Mouse (Mus musculus) heart, postnatal 36 days (tissue): ENCODE data around the gene Snurf. TPM values are rescaled to one million over a fixed set of nuclear protein-coding genes. Genes with fewer than 3 reads are reported as not detected.

ENCODE experiments used
- DNase-seq, 2 experiments: peaks; one replicate each; pipeline ENCODE4 v3.0.0; 2021 to 2022
- intact Hi-C: fragments of 180-260 bp; cut with DNase I; formaldehyde crosslinking; loops from one replicate; pipeline ENCODE4 v1.15.1; 2025
- total RNA-seq, 2 experiments: library from RNA; stranded (reverse); gene quantifications; 2 replicates each; pipeline ENCODE4 v1.2.3; 2021

Snurf gene
- total RNA-seq = 100 to 1,000 TPM; 235 to 328 TPM

GRCm38 (mm10) chr7:60004606-60005330, at the start of gene Snurf, which contains the start of gene Gm38393:
Gene Snurf (minus strand): TSS chr7:60005049.
Gene Gm38393 (minus strand): TSS chr7:60005064.
- intact Hi-C loops = no loop called here
- DNase-seq = peak; percentile 52 to 62

- no peak for DNase-seq
- intact Hi-C loops = no loop called here
These were observed 42.8 kb upstream of the Snurf start for GRCm38 (mm10) chr7:60047481-60048201.

- intact Hi-C loops = no loop called here
- no peak for DNase-seq
These were observed 8.3 kb upstream of the Snurf start for GRCm38 (mm10) chr7:60013186-60013585.

- intact Hi-C loops = no loop called here
- no peak for DNase-seq
These were observed 3.0 kb upstream of the Snurf start for GRCm38 (mm10) chr7:60007727-60008360.

- DNase-seq = no peak
- intact Hi-C loops = no loop called here
These were observed 1.4 kb upstream of the Snurf start for GRCm38 (mm10) chr7:60006262-60006661.

- DNase-seq = peak; percentile 7 to 13
- intact Hi-C loops = no loop called here
These were observed 786 bp downstream of the Snurf start for GRCm38 (mm10) chr7:60003921-60004605.

GRCm38 (mm10) chr7:60003006-60003865, 1.6 kb downstream of the Snurf start:
- peak in 1 of 2 experiments; percentile 4 for DNase-seq
- intact Hi-C loops = no loop called here

GRCm38 (mm10) chr7:59978646-59979045, 26.2 kb downstream of the Snurf start:
- intact Hi-C loops = no loop called here

More at GRCm38 (mm10) chr7:59978646-59979045, 26.2 kb downstream of the Snurf start:
- no peak for DNase-seq

Other genes starting within 250 kb of the Snurf start
- gene Gm38393, start within 50 bp of the Snurf start, total RNA-seq = 1 to 10 TPM; 3.1 to 3.4 TPM
- 100 to 1,000 TPM; 103 to 104 TPM for gene Snrpn, start 135.2 kb upstream of the Snurf start, total RNA-seq